Mouse (Mus musculus) spleen, adult 18-20 months (tissue): Measurements from ENCODE around the gene Slc12a8.

Source experiments
- DNase-seq, 2 experiments: peaks; one replicate each; pipeline ENCODE4 v3.0.0; 2022; ENCODE audit warnings: mixed read lengths in 2 of 2

Slc12a8 gene

GRCm38 (mm10) chr16:33621836-33622235 lies 104.7 kb downstream of the Slc12a8 start:
- no peak for DNase-seq

GRCm38 (mm10) chr16:33624586-33624985 lies 107.5 kb downstream of the Slc12a8 start:
- DNase-seq, result no peak

GRCm38 (mm10) chr16:33629539-33629938 lies 112.4 kb downstream of the Slc12a8 start:
- no peak for DNase-seq

DNA sequence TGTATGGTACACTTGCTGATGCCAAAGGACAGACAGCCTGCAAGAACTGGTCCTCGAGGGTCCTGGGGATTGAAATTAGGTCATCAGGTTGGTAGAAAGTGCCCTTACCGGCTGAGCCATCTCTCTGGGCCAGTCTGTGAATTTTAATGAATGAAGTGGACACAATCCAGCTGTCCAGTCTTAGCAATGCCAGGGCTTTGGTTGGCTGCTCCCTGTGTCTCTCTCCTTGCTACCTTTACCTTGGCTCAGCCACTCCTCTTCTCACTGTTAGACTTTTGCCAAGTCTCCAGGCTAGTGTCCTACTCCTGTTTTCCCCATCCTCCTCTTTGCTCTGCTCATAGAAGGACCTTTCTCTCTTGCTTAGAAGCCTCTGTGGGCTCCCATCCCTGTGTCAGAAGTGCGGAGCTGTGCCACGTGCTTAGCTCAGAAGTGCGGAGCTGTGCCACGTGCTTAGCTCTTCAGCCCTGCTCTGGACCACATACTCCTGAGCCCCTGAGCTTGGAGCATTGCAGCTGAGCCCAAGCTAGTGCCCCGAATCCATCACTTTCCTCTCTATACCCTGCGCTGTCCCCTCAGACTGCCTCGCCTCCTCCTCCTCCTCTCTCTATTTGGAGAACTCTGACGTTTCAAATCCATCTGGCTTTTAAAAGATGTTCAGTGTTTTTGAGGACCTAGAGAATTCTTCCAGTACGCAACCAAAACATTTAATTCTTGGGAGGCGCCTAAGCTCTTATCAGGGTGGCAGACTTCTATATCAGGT lies 118.9 kb downstream of the Slc12a8 start:
- DNase-seq, result no peak

DNA sequence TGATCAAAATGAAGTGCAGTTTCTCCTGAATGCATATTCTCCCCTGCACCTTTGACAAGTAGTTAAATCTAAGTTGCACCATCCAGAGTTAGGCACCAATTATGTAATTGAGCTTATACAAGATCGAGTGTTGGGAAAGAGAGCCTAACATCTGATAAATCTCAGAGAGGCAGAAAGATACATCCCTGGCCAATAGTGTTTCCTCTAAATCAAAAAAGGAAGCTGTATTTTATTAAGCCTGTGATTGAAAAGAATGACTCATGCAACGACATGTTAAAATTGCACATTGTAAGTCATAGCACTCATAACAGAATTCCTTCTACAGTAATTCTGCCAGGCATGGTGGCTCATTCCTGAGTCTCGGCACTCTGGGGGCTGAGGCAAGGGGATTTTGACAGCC lies 124.7 kb downstream of the Slc12a8 start:
- DNase-seq, result no peak

DNA sequence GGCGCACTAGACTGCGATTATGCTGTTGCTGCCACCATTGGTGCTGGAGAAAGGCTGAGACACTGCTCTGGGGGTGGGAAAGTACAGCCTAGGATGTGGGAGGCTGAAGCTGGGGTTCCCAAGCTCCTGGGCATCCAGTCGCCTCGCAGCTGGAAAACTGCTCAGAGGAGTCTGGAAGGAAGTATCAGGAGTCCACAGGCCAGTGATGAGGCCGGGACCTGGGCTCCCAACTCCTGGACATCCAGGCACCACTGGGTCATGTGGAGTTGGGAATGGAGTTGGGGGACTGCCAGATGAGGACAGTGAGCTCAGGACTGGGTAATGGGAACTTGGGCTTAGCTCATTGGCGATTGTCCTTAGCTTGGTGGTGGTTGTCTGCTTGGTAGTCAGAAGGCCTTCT lies 136.0 kb downstream of the Slc12a8 start:
- no peak for DNase-seq

DNA sequence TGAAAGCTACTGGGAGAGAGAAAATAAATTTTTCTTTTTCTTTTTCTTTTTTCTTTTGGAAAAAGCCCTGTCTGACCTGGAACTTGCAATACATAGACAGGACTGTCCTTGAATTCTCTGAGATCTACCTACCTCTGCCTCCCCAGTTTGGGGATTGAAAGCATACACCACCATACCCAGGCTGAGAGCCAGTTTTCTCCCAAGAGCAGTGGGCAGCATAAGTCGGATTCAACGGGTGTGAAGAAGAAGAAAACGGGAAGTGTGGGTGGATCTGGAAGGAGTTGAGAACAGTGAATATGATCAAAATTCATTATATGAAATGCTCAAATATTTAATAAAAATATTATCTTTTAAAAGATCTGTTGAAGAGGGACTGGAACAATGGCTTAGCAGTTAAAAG lies 138.3 kb downstream of the Slc12a8 start:
- no peak for DNase-seq

- DNase-seq, result no peak
Measured at GRCm38 (mm10) chr16:33657191-33657590, 140.1 kb downstream of the Slc12a8 start.

- DNase-seq, result no peak
Measured at GRCm38 (mm10) chr16:33658121-33658520, 141.0 kb downstream of the Slc12a8 start.

DNA sequence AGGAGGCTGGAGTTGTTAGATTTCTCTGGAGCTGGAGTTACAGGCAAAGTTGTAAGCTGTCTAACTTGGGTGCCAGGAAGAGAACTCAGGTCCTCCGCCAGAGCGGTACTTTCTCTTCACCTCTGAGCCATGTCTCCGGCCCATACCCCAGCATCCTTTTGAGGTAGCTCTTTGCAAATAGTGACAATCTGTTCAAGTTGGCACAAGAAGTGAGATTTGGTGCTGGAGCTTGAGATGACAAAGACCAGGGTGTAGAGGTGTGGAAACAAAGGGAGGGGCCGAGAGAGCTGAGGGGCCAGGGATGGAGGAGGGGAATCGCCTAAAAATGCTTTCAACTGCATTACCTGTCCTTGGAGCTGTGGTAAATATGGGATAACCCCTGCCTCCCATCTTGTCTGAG lies 142.4 kb downstream of the Slc12a8 start:
- DNase-seq, result no peak

GRCm38 (mm10) chr16:33660125-33660524 lies 143.0 kb downstream of the Slc12a8 start:
- DNase-seq, result no peak

DNA sequence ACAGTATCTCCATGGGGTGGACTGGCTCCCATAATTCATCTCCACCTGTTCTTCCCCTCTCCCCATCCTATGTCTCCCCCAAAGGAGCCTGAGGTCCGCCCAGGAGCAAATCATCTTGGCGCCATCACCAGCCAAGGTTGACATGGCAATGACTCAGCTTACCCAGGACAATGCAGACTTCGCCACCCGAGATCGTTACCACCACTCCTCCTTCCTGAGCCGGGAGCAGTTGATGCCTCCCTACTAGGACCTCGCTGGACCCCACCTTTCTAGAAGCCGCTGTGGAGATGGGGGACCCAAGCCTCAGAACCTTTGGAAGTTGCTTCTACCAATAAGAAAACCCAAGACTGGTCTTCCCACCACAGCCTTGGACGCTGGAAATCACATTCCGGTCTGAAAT lies 145.7 kb downstream of the Slc12a8 start:
- DNase-seq, result no peak

DNA sequence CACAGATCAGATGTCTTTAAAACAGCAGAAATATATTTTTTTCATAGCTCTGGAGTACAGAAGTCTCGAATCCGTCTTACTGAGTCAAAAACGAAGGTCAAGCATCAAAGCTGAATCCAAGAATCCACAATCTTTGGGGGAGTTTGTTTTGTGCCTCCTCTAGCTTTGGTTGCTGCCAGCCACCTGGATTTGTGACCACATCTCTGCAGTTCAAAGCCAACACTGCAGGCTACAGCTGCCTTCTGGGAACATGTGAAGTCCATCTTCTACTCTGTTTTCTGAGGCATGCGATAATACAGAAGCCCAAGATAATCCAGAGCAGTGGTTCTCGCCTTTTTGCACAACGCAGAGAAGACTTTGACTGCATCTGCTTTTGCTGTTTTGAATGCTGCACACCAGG lies 149.1 kb downstream of the Slc12a8 start:
- DNase-seq, result no peak

GRCm38 (mm10) chr16:33666985-33667538 lies 149.9 kb downstream of the Slc12a8 start:
- DNase-seq, result no peak

DNA sequence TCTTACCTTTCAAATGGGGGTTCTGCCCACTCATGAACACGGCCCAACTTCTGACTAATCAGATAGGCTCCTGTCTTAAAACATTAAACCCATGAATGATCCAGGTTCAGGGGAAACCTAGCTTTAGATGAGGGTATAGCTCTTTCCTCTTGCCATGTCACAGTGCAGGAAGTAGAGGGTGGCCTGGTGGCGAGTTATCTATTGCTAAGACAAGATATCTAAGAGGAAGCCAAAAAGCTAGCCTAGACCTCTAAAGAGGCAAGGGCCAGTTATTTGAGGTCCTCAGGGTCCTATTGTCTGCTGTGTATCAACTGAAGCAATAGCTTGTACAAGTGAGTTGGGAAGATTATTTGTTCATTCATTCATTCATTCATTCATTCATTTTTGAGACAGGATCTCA lies 151.3 kb downstream of the Slc12a8 start:
- no peak for DNase-seq

DNA sequence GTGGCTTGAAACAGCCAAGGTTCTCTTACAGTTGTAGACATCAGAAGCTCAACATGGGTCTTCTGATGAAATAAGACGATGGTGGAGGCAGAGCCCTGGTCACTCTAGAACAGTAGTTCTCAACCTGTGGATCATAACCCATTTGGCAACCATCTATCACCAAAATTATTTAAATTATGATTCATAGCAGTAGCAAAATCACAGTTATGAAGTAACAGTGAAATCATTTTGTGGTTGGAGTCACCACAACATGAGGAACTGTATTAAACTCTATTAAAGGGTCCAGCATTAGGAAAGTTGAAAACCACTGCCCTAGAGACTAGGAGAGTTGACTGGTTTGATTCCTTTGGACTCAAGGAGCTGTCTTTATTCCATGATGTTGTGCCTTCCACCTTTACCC lies 151.9 kb downstream of the Slc12a8 start:
- DNase-seq, result no peak

GRCm38 (mm10) chr16:33670340-33670739 lies 153.2 kb downstream of the Slc12a8 start:
- DNase-seq, result no peak

DNA sequence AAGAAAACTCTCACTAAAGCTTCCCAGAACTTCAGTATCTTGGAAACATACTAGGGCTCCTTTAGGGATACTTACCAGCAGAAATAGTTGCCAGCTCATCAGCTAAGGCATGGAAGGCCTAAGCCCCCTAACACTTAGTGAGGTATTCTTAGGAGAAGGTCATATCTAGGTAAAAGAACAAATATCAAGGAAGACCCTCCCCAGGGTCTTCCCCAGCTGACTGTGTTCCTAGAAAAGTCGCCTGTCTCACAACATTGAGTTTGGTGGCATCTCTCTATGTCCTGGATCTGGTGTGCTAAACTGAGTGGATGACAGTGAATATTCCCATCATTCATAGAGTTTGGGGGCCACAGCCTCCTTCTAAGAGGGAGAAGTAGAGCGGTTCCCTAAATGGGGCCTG lies 153.8 kb downstream of the Slc12a8 start:
- no peak for DNase-seq

DNA sequence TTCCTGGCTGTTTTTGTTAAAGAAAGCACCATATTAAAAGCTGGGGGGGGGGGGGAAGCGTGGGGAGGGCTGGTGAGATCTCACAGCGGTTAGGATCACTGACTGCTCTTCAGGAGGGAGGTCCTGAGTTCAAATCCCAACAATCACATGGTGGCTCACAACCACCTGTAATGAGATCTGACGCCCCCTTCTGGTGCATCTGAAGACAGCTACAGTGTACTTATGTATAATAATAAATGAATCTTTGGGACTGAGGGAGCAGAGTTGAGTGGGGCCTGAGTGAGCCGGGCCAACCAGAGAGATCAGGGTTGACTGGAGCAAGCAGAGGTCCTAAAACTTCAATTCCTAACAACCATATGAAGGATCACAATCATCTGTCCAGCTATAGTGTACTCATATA lies 155.1 kb downstream of the Slc12a8 start:
- no peak for DNase-seq

GRCm38 (mm10) chr16:33672643-33673042 lies 155.5 kb downstream of the Slc12a8 start:
- DNase-seq, result no peak

GRCm38 (mm10) chr16:33673530-33674109 lies 156.5 kb downstream of the Slc12a8 start:
- DNase-seq, result no peak

DNA sequence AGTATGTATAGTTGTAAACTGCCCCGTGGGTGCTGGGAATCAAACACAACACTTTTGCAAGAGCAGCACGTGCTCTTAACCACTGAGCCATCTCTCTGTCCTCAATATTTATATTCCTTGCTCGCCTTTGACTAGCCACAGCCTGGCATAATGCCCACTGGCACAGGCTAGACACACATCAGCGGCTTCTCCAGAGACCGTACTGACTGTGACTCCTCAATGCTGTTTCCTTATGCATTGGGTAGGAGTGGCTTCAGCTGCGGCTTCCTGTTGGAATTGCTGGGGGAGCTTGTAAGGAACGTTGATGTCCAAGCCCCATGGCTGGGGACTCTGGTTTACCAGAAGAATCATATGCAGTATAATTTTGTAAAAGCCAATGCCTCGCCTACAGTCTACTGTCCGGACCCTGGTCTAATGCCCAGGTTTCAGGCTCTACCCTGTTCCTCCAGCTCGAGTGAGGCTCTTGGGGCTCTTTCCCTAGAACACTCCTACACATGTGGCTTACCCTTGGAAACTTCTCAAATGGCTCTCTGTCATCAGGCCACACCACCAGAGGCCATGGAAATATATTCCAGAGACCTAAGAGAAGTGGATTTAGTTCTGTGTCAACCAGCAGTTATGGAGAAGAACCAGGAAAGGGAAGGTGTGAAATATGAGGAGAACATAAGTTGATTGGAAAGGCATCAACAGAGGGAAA lies 158.2 kb downstream of the Slc12a8 start:
- DNase-seq, result no peak

DNA sequence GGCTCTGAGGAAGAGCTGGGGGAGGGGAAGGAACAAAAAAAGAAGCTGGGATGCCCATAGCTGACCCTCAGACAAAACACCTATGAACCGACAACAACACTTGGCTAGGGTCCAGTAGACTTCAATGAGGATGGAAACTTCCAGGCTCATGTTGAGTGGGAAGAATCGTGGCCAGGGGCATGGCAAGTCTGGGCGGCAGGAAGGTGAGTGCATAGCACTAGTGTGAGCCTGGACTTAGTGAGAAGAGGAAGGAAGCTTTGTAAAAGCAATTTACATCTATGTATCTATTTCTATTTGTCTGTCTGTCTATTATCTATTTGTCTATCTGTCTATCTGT lies 158.7 kb downstream of the Slc12a8 start:
- DNase-seq, result no peak
